Mouse (Mus musculus) lung, postnatal 0 days (tissue): ENCODE results near the gene Eif2b3. TPM values are rescaled to one million over a fixed set of nuclear protein-coding genes. Genes with fewer than 3 reads are reported as not detected.
A peak's percentile ranks its signal among the peaks of the same experiment; 100 is the strongest.

ENCODE experiments used
- ATAC-seq: fragments of 200-750 bp; cut with Nextera tagmentation; 2 replicates; pipeline ENCODE4 v1.8.0; 2017; ENCODE audit warnings: moderate library complexity
- DNase-seq: peaks from one replicate; pipeline ENCODE4 v3.0.0-alpha.2; 2016; ENCODE audit warnings: low spot score
- H3K27ac ChIP-seq: fragments of 300-500 bp; sonication (generic); 2 replicates; pipeline ENCODE4 v1.5.1; 2014; ENCODE audit warnings: antibody characterized with exemption, mild to moderate bottlenecking, low read length, mixed read lengths
- H3K27me3 ChIP-seq: fragments of 300-500 bp; sonication (generic); replicated peaks from 2 replicates; pipeline ENCODE4 v1.6.1; 2014; ENCODE audit warnings: low read length, mixed read lengths; ENCODE audit not compliant: insufficient read depth
- H3K36me3 ChIP-seq: fragments of 300-500 bp; sonication (generic); 2 replicates; pipeline ENCODE4 v1.6.1; 2014; ENCODE audit warnings: low read length, mixed read lengths; ENCODE audit not compliant: insufficient read depth
- H3K4me1 ChIP-seq: fragments of 300-500 bp; sonication (generic); 2 replicates; pipeline ENCODE4 v1.6.1; 2014; ENCODE audit warnings: antibody characterized with exemption, low read depth, low read length, mixed read lengths; ENCODE audit not compliant: insufficient read depth
- H3K4me2 ChIP-seq: fragments of 300-500 bp; sonication (generic); replicated peaks from 2 replicates; pipeline ENCODE4 v1.6.1; 2014; ENCODE audit warnings: low read depth, mild to moderate bottlenecking, low read length, moderate library complexity, mixed read lengths
- H3K4me3 ChIP-seq: fragments of 300-500 bp; sonication (generic); 2 replicates; pipeline ENCODE4 v1.5.1; 2014; ENCODE audit warnings: low read depth, low read length
- H3K9ac ChIP-seq: fragments of 300-500 bp; sonication (generic); replicated peaks from 2 replicates; pipeline ENCODE4 v1.6.1; 2014; ENCODE audit warnings: low read depth, mild to moderate bottlenecking
- H3K9me3 ChIP-seq: fragments of 300-500 bp; sonication (generic); 2 replicates; pipeline ENCODE4 v1.6.1; 2016; ENCODE audit warnings: low read length, mixed read lengths
- CTCF ChIP-seq: IDR thresholded peaks from 2 replicates; pipeline ENCODE4 v1.5.1; 2016; ENCODE audit warnings: antibody characterized with exemption, mild to moderate bottlenecking
- EP300 ChIP-seq: IDR thresholded peaks from 2 replicates; pipeline ENCODE4 v1.6.1; 2016; ENCODE audit warnings: antibody characterized with exemption, mild to moderate bottlenecking, control low read depth
- WGBS: fragments of 180-500 bp; shearing (Covaris S2); extraction: QIAGEN DNeasy Blood & Tissue Kit; methylation state at CpG from one replicate; pipeline ENCODE4 v1.1.7; 2014; 5-methylcytosine and 5-hydroxymethylcytosine counted together
- polyA plus RNA-seq: library from polyadenylated mRNA; unstranded; fragments of >200 nt; fragmentation: Nextera tagmentation; extraction: Ambion mirVana; gene quantifications from 2 replicates; pipeline ENCODE4 v1.2.1, GENCODE M21; 2015

Gene Eif2b3
- polyA plus RNA-seq, 1 experiment from 2014 or later, result 21.9 TPM

GRCm38 (mm10) chr4:117124218-117124517, 105.0 kb downstream of the Eif2b3 start:
- H3K27me3 ChIP-seq, result no peaks in the 10 kb centered on the region
- ATAC-seq (no peak), DNase-seq (no peak)
- no peaks in the 10 kb centered on the region for H3K36me3 ChIP-seq
- H3K4me3 ChIP-seq, result no peak overlapping the region
- H3K27ac ChIP-seq, result peak overlapping the region; percentile 88; the same call in 1 of the 2 replicates
- WGBS, result 79% methylated on average over 3 of the region's 3 CpGs
- peaks cover 20% of the 10 kb centered on the region for H3K4me1 ChIP-seq
- no peaks in the 10 kb centered on the region for H3K9me3 ChIP-seq
- TF ChIP-seq EP300 (no peak), CTCF (no peak)
- H3K9ac ChIP-seq, result no peak overlapping the region
- no peak overlapping the region for H3K4me2 ChIP-seq

GRCm38 (mm10) chr4:117124518-117125347, 105.5 kb downstream of the Eif2b3 start:
- WGBS, result 35% methylated on average over 14 of the region's 14 CpGs
- ATAC-seq (no peak), DNase-seq (peak; percentile 49)
- no peak overlapping the region for H3K4me3 ChIP-seq
- no peaks in the 10 kb centered on the region for H3K27me3 ChIP-seq
- H3K27ac ChIP-seq, result peak overlapping the region; percentile 88
- H3K9me3 ChIP-seq, result no peaks in the 10 kb centered on the region
- TF ChIP-seq EP300 (no peak), CTCF (0 out of 2 replicates have a peak, but pooled peaks have one; percentile 10)
- H3K4me2 ChIP-seq, result 0 out of 2 replicates have a peak overlapping the region, but pooled peaks have one; percentile 1
- H3K9ac ChIP-seq, result peak overlapping the region; percentile 16; the same call in 1 of the 2 replicates
- H3K4me1 ChIP-seq, result peaks cover 20% of the 10 kb centered on the region
- H3K36me3 ChIP-seq, result no peaks in the 10 kb centered on the region

GRCm38 (mm10) chr4:117125348-117125909, 106.2 kb downstream of the Eif2b3 start, which contains the start of gene Btbd19:
Btbd19 (minus strand) TSS chr4:117125725.
- H3K4me2 ChIP-seq, result 0 out of 2 replicates have a peak within 1 kb of the TSS, but pooled peaks have one; percentile 1
- no peaks in the 10 kb centered on the region for H3K27me3 ChIP-seq
- peak within 1 kb of the TSS; percentile 88 for H3K27ac ChIP-seq
- no peaks in the 10 kb centered on the region for H3K36me3 ChIP-seq
- peaks cover 20% of the 10 kb centered on the region for H3K4me1 ChIP-seq
- TF ChIP-seq CTCF (no peak), EP300 (no peak)
- DNase-seq, result peak; percentile 85
- H3K9ac ChIP-seq, result peak within 1 kb of the TSS; percentile 16; the same call in 1 of the 2 replicates
- 36% methylated on average over 8 of the region's 8 CpGs for WGBS
- H3K9me3 ChIP-seq, result no peaks in the 10 kb centered on the region
- no peak within 1 kb of the TSS for H3K4me3 ChIP-seq
- ATAC-seq, result peak; percentile 46

- no peaks in the 10 kb centered on the region for H3K36me3 ChIP-seq
- peak; percentile 89 for ATAC-seq
- peak; percentile 95 for DNase-seq
- WGBS, result 33% methylated on average over 15 of the region's 15 CpGs
- TF ChIP-seq EP300 (peak; percentile 80), CTCF (no peak)
- peaks cover 20% of the 10 kb centered on the region for H3K4me1 ChIP-seq
- no peak overlapping the region for H3K9ac ChIP-seq
- H3K4me2 ChIP-seq, result no peak overlapping the region
- H3K27me3 ChIP-seq, result no peaks in the 10 kb centered on the region
- no peaks in the 10 kb centered on the region for H3K9me3 ChIP-seq
- H3K27ac ChIP-seq, result peak overlapping the region; percentile 88
- no peak overlapping the region for H3K4me3 ChIP-seq
Observed at GRCm38 (mm10) chr4:117125910-117126674, 106.9 kb downstream of the Eif2b3 start.

GRCm38 (mm10) chr4:117126675-117127290, 107.6 kb downstream of the Eif2b3 start, which contains the start of gene Tctex1d4:
Tctex1d4 (plus strand) TSS chr4:117126794.
- Histone ChIP-seq H3K9ac (peak within 1 kb of the TSS; percentile 16; the same call in 1 of the 2 replicates), H3K4me2 (no peak within 1 kb of the TSS), H3K27me3 (no peaks in the 10 kb centered on the region), H3K27ac (peak within 1 kb of the TSS; percentile 88), H3K4me3 (no peak within 1 kb of the TSS), H3K36me3 (no peaks in the 10 kb centered on the region), H3K4me1 (peaks cover 20% of the 10 kb centered on the region), H3K9me3 (no peaks in the 10 kb centered on the region)
- ATAC-seq (0 out of 2 replicates have a peak, but pooled peaks have one; percentile 2), DNase-seq (peak; percentile 43)
- TF ChIP-seq EP300, result no peak
- no peak for TF ChIP-seq CTCF
- WGBS, result 81% methylated on average over 9 of the region's 9 CpGs
